Mouse (Mus musculus) heart, adult 9 months (tissue): ENCODE measurements around the gene Pld3.
"Not testable (repeated sequence)": the region's sequence is repeated elsewhere in the genome, so short reads cannot be mapped to it uniquely, and the experiment has no call there.

Experiments used
- DNase-seq, 2 experiments: peaks; one replicate each; pipeline ENCODE4 v3.0.0; 2022; ENCODE audit warnings: low spot score in 2 of 2

The Pld3 gene

GRCm38 (mm10) chr7:27523805-27524204 is 29.2 kb downstream of the Pld3 start:
- no peak for DNase-seq

GRCm38 (mm10) chr7:27522967-27523366 is 30.1 kb downstream of the Pld3 start, which contains the start of gene Hipk4:
Gene Hipk4, plus strand, starts transcription at chr7:27523267.
- no peak for DNase-seq

- DNase-seq: no peak
These were observed 32.4 kb downstream of the Pld3 start for GRCm38 (mm10) chr7:27520599-27520998.

GRCm38 (mm10) chr7:27520104-27520503 is 32.9 kb downstream of the Pld3 start:
- DNase-seq: no peak

- no peak for DNase-seq
These were observed 34.7 kb downstream of the Pld3 start for GRCm38 (mm10) chr7:27518314-27518713.

- DNase-seq: no peak
These were observed 38.1 kb downstream of the Pld3 start for GRCm38 (mm10) chr7:27514961-27515360.

- DNase-seq: no peak
These were observed 42.2 kb downstream of the Pld3 start for GRCm38 (mm10) chr7:27510809-27511208.

- peak; percentile 48 to 63 for DNase-seq
These were observed 44.4 kb downstream of the Pld3 start for GRCm38 (mm10) chr7:27508648-27509005.

GRCm38 (mm10) chr7:27507711-27508647 is 45.0 kb downstream of the Pld3 start:
- peak; percentile 95 to 97 for DNase-seq

- DNase-seq: no peak
These were observed 46.1 kb downstream of the Pld3 start for GRCm38 (mm10) chr7:27506765-27507370.

- peak; percentile 50 to 58 for DNase-seq
These were observed 51.4 kb downstream of the Pld3 start for GRCm38 (mm10) chr7:27501620-27502019.

GRCm38 (mm10) chr7:27499036-27499435 is 54.0 kb downstream of the Pld3 start, which contains the start of gene Prx:
Gene Prx, plus strand, starts transcription at chr7:27499324.
- no peak for DNase-seq

- DNase-seq: not testable (repeated sequence)
These were observed 58.2 kb downstream of the Pld3 start for GRCm38 (mm10) chr7:27494659-27495367.

GRCm38 (mm10) chr7:27493450-27493849 is 59.6 kb downstream of the Pld3 start:
- DNase-seq: no peak

GRCm38 (mm10) chr7:27493022-27493421 is 60.0 kb downstream of the Pld3 start:
- DNase-seq: no peak

GRCm38 (mm10) chr7:27491856-27492255 is 61.2 kb downstream of the Pld3 start:
- no peak for DNase-seq

- DNase-seq: peak; percentile 95 to 97
These were observed 62.3 kb downstream of the Pld3 start for GRCm38 (mm10) chr7:27490543-27491329.

GRCm38 (mm10) chr7:27490227-27490542 is 62.8 kb downstream of the Pld3 start:
- no peak for DNase-seq

- DNase-seq: no peak
These were observed 63.6 kb downstream of the Pld3 start for GRCm38 (mm10) chr7:27489270-27489869.

GRCm38 (mm10) chr7:27487740-27488268 is 65.2 kb downstream of the Pld3 start:
- peak in 1 of 2 experiments; percentile 58 for DNase-seq
